Mouse (Mus musculus): ENCODE data around the gene Gm49339. TPM values are rescaled to one million over a fixed set of nuclear protein-coding genes. Genes with fewer than 3 reads are reported as not detected.

Gm49339 gene
- total and polyA plus RNA-seq, 3 experiments: not detected

- no peaks in the 10 kb centered on the region for H3K79me2 ChIP-seq (ENCODE audit: control insufficient read depth, insufficient read depth, low read length, poor library complexity)
- no peak overlapping the region for H3K27ac ChIP-seq (ENCODE audit: control insufficient read depth, low read depth, low read length)
- H3K27me3 ChIP-seq (ENCODE audit: control insufficient read depth in 1 of 2, insufficient read depth in 2 of 2, low read length in 2 of 2): no peaks in the 10 kb centered on the region
- H3K9ac ChIP-seq (ENCODE audit: control insufficient read depth, low read depth, low read length, poor library complexity, severe bottlenecking): no peak overlapping the region
- H3K9me3 ChIP-seq (replicated peaks; ENCODE audit: insufficient read depth, low read length): no peaks in the 10 kb centered on the region
- DNase-seq (ENCODE audit: low read depth, low spot score): no peak
- peaks cover 0 to 10% of the 10 kb centered on the region in 2 experiments; a peak in 3 of 4 replicates for H3K4me1 ChIP-seq (ENCODE audit: control insufficient read depth in 1 of 2, insufficient read depth in 2 of 2, low read length in 2 of 2)
- peaks cover 0 to 8% of the 10 kb centered on the region in 2 experiments; a peak in 1 of 4 replicates for H3K36me3 ChIP-seq (ENCODE audit: control insufficient read depth in 1 of 2, insufficient read depth in 2 of 2, low read length in 2 of 2)
- H3K4me3 ChIP-seq (ENCODE audit: control insufficient read depth in 1 of 2, insufficient read depth in 1 of 2, low read depth in 2 of 2, low read length in 2 of 2): no peak overlapping the region
- TF ChIP-seq MAFK (IDR thresholded peaks at IDR 0.05; ENCODE audit: borderline replicate concordance, low read depth, low read length): no peak
- no peak for TF ChIP-seq ZKSCAN1 (IDR thresholded peaks at IDR 0.05; ENCODE audit: low read depth, low read length)
- no peak for TF ChIP-seq ZNF384 (IDR thresholded peaks at IDR 0.05; ENCODE audit: low read depth, low read length)
- no peak for TF ChIP-seq ZC3H11A (IDR thresholded peaks at IDR 0.05; ENCODE audit: low read depth, low read length)
- TF ChIP-seq GABPA (IDR thresholded peaks at IDR 0.05; ENCODE audit: low read depth, low read length): no peak
- TF ChIP-seq MXI1 (IDR thresholded peaks at IDR 0.05; ENCODE audit: low read depth, low read length): no peak
- TF ChIP-seq E2F4 (IDR thresholded peaks at IDR 0.05; ENCODE audit: borderline replicate concordance, low read depth, low read length): no peak
- no peak for TF ChIP-seq HCFC1 (IDR thresholded peaks at IDR 0.05; ENCODE audit: low read depth, low read length)
- TF ChIP-seq GATA1 (IDR thresholded peaks at IDR 0.05; ENCODE audit: low read depth, low read length): no peak
- no peak for TF ChIP-seq CHD2 (IDR thresholded peaks at IDR 0.05; ENCODE audit: low read length)
- TF ChIP-seq USF2 (IDR thresholded peaks at IDR 0.05; ENCODE audit: borderline replicate concordance in 1 of 2, insufficient read depth in 1 of 2, low read depth in 1 of 2, low read length in 2 of 2): no peak
- TF ChIP-seq MYB (IDR thresholded peaks at IDR 0.05; ENCODE audit: low read depth, low read length): no peak
- no peak for TF ChIP-seq POLR2A (IDR thresholded peaks at IDR 0.05; ENCODE audit: control insufficient read depth in 1 of 2, insufficient read depth in 1 of 2, low read depth in 1 of 2, low read length in 2 of 2, poor library complexity in 1 of 2)
- no peak for TF ChIP-seq MEF2A (IDR thresholded peaks at IDR 0.05; ENCODE audit: extremely low read depth, insufficient replicate concordance, low read depth, low read length, poor library complexity, severe bottlenecking)
These were observed 46.2 kb downstream of the Gm49339 start for GRCm38 (mm10) chr10:51526633-51527032.

GRCm38 (mm10) chr10:51528840-51529434 is 48.5 kb downstream of the Gm49339 start:
- Histone ChIP-seq H3K4me3 (ENCODE audit: control insufficient read depth in 1 of 2, insufficient read depth in 1 of 2, low read depth in 2 of 2, low read length in 2 of 2) (no peak overlapping the region; a peak in 1 of 4 replicates), H3K27ac (ENCODE audit: control insufficient read depth, low read depth, low read length) (peak overlapping the region; percentile 33)
- TF ChIP-seq RAD21 (IDR thresholded peaks at IDR 0.05; ENCODE audit: low read depth, low read length) (no peak), CHD1 (IDR thresholded peaks at IDR 0.05; ENCODE audit: low read depth, low read length) (no peak), TBP (IDR thresholded peaks at IDR 0.05; ENCODE audit: low read depth, low read length) (0 out of 2 replicates have a peak, but pooled peaks have one; percentile 18), UBTF (IDR thresholded peaks at IDR 0.05; ENCODE audit: borderline replicate concordance, insufficient read depth, low read depth, low read length) (no peak), MYB (IDR thresholded peaks at IDR 0.05; ENCODE audit: low read depth, low read length) (no peak), ZNF384 (IDR thresholded peaks at IDR 0.05; ENCODE audit: low read depth, low read length) (no peak), BHLHE40 (IDR thresholded peaks at IDR 0.05; ENCODE audit: borderline replicate concordance, low read depth, low read length) (no peak), MXI1 (IDR thresholded peaks at IDR 0.05; ENCODE audit: low read depth, low read length) (0 out of 2 replicates have a peak, but pooled peaks have one; percentile 24), E2F4 (IDR thresholded peaks at IDR 0.05; ENCODE audit: borderline replicate concordance, low read depth, low read length) (no peak), GATA1 (IDR thresholded peaks at IDR 0.05; ENCODE audit: low read depth, low read length) (peak; percentile 57; the same call in 1 of the 2 replicates), ZKSCAN1 (IDR thresholded peaks at IDR 0.05; ENCODE audit: low read depth, low read length) (no peak), MAFK (IDR thresholded peaks at IDR 0.05; ENCODE audit: borderline replicate concordance, low read depth, low read length) (no peak; the same call in 1 of the 2 replicates), EP300 (IDR thresholded peaks at IDR 0.05; ENCODE audit: low read depth in 1 of 2, low read length in 2 of 2) (peak; percentile 68 to 75), ZMIZ1 (IDR thresholded peaks at IDR 0.05; ENCODE audit: low read depth, low read length) (no peak), CHD2 (IDR thresholded peaks at IDR 0.05; ENCODE audit: low read length) (no peak), USF2 (IDR thresholded peaks at IDR 0.05; ENCODE audit: borderline replicate concordance in 1 of 2, insufficient read depth in 1 of 2, low read depth in 1 of 2, low read length in 2 of 2) (no peak), ETS1 (IDR thresholded peaks at IDR 0.05; ENCODE audit: low read depth, low read length) (no peak; the same call in 1 of the 2 replicates), SMC3 (IDR thresholded peaks at IDR 0.05; ENCODE audit: low read depth, low read length) (peak; percentile 13; the same call in 1 of the 2 replicates), KAT2A (conservative IDR thresholded peaks at IDR 0.05; ENCODE audit: low read depth, low read length) (no peak), GABPA (IDR thresholded peaks at IDR 0.05; ENCODE audit: low read depth, low read length) (no peak), RCOR1 (IDR thresholded peaks at IDR 0.05; ENCODE audit: low read depth, low read length) (0 out of 2 replicates have a peak, but pooled peaks have one; percentile 9), NRF1 (IDR thresholded peaks at IDR 0.05; ENCODE audit: insufficient read depth, low read depth, low read length, poor library complexity, severe bottlenecking) (no peak), POLR2AphosphoS2 (IDR thresholded peaks at IDR 0.05; ENCODE audit: low read length) (no peak)

More at GRCm38 (mm10) chr10:51528840-51529434, 48.5 kb downstream of the Gm49339 start:
- no peak overlapping the region for H3K9ac ChIP-seq (ENCODE audit: control insufficient read depth, low read depth, low read length, poor library complexity, severe bottlenecking)
- H3K9me3 ChIP-seq (replicated peaks; ENCODE audit: insufficient read depth, low read length): no peaks in the 10 kb centered on the region
- no peaks in the 10 kb centered on the region for H3K79me2 ChIP-seq (ENCODE audit: control insufficient read depth, insufficient read depth, low read length, poor library complexity)
- peaks cover 0 to 10% of the 10 kb centered on the region in 2 experiments; a peak in 3 of 4 replicates for H3K4me1 ChIP-seq (ENCODE audit: control insufficient read depth in 1 of 2, insufficient read depth in 2 of 2, low read length in 2 of 2)
- no peaks in the 10 kb centered on the region for H3K27me3 ChIP-seq (ENCODE audit: control insufficient read depth in 1 of 2, insufficient read depth in 2 of 2, low read length in 2 of 2)
- H3K36me3 ChIP-seq (ENCODE audit: control insufficient read depth in 1 of 2, insufficient read depth in 2 of 2, low read length in 2 of 2): peaks cover 0 to 8% of the 10 kb centered on the region in 2 experiments; a peak in 1 of 4 replicates
- peak; percentile 77 for DNase-seq (ENCODE audit: low read depth, low spot score)
